Mouse (Mus musculus): Measurements from ENCODE around the gene Gja5. TPM values are rescaled to one million over a fixed set of nuclear protein-coding genes. Genes with fewer than 3 reads are reported as not detected.

The Gja5 gene
- 34.7 and 65.9 TPM in 2 replicates for polyA plus RNA-seq (2014; fragmentation: Nextera tagmentation; extraction: Ambion mirVana)

DNA sequence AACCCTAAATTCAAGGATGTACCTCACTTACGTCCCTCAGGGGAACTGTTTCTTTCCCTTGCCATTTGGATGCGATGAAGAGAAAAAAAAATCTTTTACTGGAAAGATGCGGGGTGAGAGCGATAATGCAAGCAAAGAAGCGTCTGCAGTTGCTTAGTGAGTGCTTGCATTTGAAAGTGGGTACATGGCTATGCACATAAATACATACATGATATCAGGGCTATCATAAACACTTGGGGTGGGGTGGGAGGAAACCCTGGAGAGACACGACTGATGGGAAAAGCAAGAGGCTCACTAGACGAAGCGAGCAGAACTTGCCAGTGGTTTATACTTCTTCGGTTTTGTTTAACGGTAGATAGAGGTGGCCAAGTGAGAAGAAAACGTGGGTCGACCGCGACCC lies at the start of gene Gja5:
Gja5 (plus strand) TSS at position 301 of the 400 bp plus-strand sequence.
- Histone ChIP-seq H3K27me3 (ENCODE audit: control insufficient read depth, insufficient read depth, low read length) (peaks cover 9% of the 10 kb centered on the region), H3K36me3 (ENCODE audit: control insufficient read depth, insufficient read depth, low read length) (no peaks in the 10 kb centered on the region), H3K4me2 (peak within 1 kb of the TSS; percentile 80), H3K4me1 (ENCODE audit: control insufficient read depth, insufficient read depth, low read length) (peaks cover 3% of the 10 kb centered on the region; the same call in 1 of the 2 replicates), H3K9me3 (replicated peaks; ENCODE audit: control insufficient read depth, low read length) (no peaks in the 10 kb centered on the region), H3K4me3 (ENCODE audit: low read depth, low read length) (peak within 1 kb of the TSS; percentile 81), H3K9ac (ENCODE audit: low read depth, low read length) (peak within 1 kb of the TSS; percentile 83), H3K27ac (ENCODE audit: low read depth, low read length) (no peak within 1 kb of the TSS)
- 0 out of 2 replicates have a peak, but pooled peaks have one; percentile 15 for ATAC-seq (replicated peaks; ENCODE audit: insufficient number of reproducible peaks, low FRiP score, low TSS enrichment)
- WGBS (ENCODE audit: insufficient replicate concordance), result 17% methylated on average over 14 of the region's 14 CpGs

DNA sequence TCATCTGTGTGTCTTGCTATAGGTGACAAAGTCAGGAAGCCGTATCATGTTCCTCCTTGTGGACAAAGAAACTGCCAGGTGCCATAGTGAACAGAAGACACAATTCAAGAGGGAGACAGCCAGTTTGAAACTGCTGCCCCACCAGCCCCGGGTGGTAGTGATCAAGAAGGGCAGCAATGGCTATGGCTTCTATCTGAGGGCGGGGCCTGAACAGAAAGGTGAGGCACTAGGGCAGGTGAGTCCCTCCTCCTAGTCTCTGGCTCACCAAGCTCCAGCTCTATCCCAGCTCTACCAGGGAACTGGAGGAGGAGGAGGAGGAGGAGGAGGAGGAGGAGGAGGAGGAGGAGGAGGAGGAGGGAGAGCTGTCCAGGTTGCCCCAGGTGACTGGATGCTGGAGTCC lies 48.7 kb upstream of the Gja5 start:
- no peak for ATAC-seq (replicated peaks; ENCODE audit: insufficient number of reproducible peaks, low FRiP score, low TSS enrichment)
- H3K4me2 ChIP-seq, result no peak overlapping the region
- no peaks in the 10 kb centered on the region for H3K27me3 ChIP-seq (ENCODE audit: control insufficient read depth, insufficient read depth, low read length)
- H3K4me1 ChIP-seq (ENCODE audit: control insufficient read depth, insufficient read depth, low read length), result no peaks in the 10 kb centered on the region
- no peak overlapping the region for H3K4me3 ChIP-seq (ENCODE audit: low read depth, low read length)
- H3K9ac ChIP-seq (ENCODE audit: low read depth, low read length), result no peak overlapping the region
- H3K36me3 ChIP-seq (ENCODE audit: control insufficient read depth, insufficient read depth, low read length), result no peaks in the 10 kb centered on the region
- WGBS (ENCODE audit: insufficient replicate concordance), result 83% methylated on average over 3 of the region's 3 CpGs
- H3K27ac ChIP-seq (ENCODE audit: low read depth, low read length), result no peak overlapping the region
- H3K9me3 ChIP-seq (replicated peaks; ENCODE audit: control insufficient read depth, low read length), result no peaks in the 10 kb centered on the region

- Histone ChIP-seq H3K4me1 (ENCODE audit: control insufficient read depth, insufficient read depth, low read length) (no peaks in the 10 kb centered on the region), H3K36me3 (ENCODE audit: control insufficient read depth, insufficient read depth, low read length) (no peaks in the 10 kb centered on the region), H3K9ac (ENCODE audit: low read depth, low read length) (no peak overlapping the region), H3K27ac (ENCODE audit: low read depth, low read length) (no peak overlapping the region), H3K27me3 (ENCODE audit: control insufficient read depth, insufficient read depth, low read length) (no peaks in the 10 kb centered on the region), H3K4me3 (ENCODE audit: low read depth, low read length) (no peak overlapping the region), H3K9me3 (replicated peaks; ENCODE audit: control insufficient read depth, low read length) (no peaks in the 10 kb centered on the region), H3K4me2 (no peak overlapping the region)
- WGBS (ENCODE audit: insufficient replicate concordance), result 82% methylated on average over 5 of the region's 5 CpGs
- ATAC-seq (replicated peaks; ENCODE audit: insufficient number of reproducible peaks, low FRiP score, low TSS enrichment), result no peak
Observed at GRCm38 (mm10) chr3:96860498-96860897, 44.0 kb upstream of the Gja5 start.

GRCm38 (mm10) chr3:96867863-96868262 lies 36.6 kb upstream of the Gja5 start:
- H3K36me3 ChIP-seq (ENCODE audit: control insufficient read depth, insufficient read depth, low read length), result peaks cover 14% of the 10 kb centered on the region

DNA sequence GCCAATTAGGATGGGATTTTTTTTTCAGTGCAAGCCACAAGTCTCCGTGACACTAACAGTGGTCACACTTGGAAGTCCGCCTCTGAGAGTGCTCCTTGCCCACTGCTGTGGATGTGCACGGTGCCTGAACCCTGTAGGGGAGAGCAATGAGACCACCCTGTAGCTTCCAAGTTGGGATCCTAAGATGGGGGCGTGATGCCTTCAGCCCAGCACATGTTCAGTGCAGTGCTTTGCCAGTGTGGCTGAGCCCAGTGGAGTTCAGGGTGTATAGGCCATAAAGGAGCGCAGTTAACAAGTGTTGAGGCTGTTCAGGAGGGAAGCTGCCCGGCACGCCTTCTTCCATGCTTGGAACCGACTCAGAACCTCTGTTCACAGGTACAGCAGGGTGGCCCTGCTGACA lies 35.9 kb upstream of the Gja5 start:
- Histone ChIP-seq H3K4me2 (no peak overlapping the region), H3K27ac (ENCODE audit: low read depth, low read length) (no peak overlapping the region), H3K9ac (ENCODE audit: low read depth, low read length) (no peak overlapping the region), H3K4me3 (ENCODE audit: low read depth, low read length) (no peak overlapping the region), H3K27me3 (ENCODE audit: control insufficient read depth, insufficient read depth, low read length) (no peaks in the 10 kb centered on the region), H3K4me1 (ENCODE audit: control insufficient read depth, insufficient read depth, low read length) (no peaks in the 10 kb centered on the region), H3K36me3 (ENCODE audit: control insufficient read depth, insufficient read depth, low read length) (peaks cover 18% of the 10 kb centered on the region), H3K9me3 (replicated peaks; ENCODE audit: control insufficient read depth, low read length) (no peaks in the 10 kb centered on the region)
- WGBS (ENCODE audit: insufficient replicate concordance), result 94% methylated on average over 8 of the region's 8 CpGs
- no peak for ATAC-seq (replicated peaks; ENCODE audit: insufficient number of reproducible peaks, low FRiP score, low TSS enrichment)

More at GRCm38 (mm10) chr3:96867863-96868262, 36.6 kb upstream of the Gja5 start:
- ATAC-seq (replicated peaks; ENCODE audit: insufficient number of reproducible peaks, low FRiP score, low TSS enrichment), result no peak
- H3K4me1 ChIP-seq (ENCODE audit: control insufficient read depth, insufficient read depth, low read length), result no peaks in the 10 kb centered on the region
- H3K4me2 ChIP-seq, result no peak overlapping the region
- H3K9me3 ChIP-seq (replicated peaks; ENCODE audit: control insufficient read depth, low read length), result no peaks in the 10 kb centered on the region
- H3K9ac ChIP-seq (ENCODE audit: low read depth, low read length), result no peak overlapping the region
- H3K4me3 ChIP-seq (ENCODE audit: low read depth, low read length), result no peak overlapping the region
- H3K27ac ChIP-seq (ENCODE audit: low read depth, low read length), result no peak overlapping the region
- no peaks in the 10 kb centered on the region for H3K27me3 ChIP-seq (ENCODE audit: control insufficient read depth, insufficient read depth, low read length)
- 85% methylated on average over 3 of the region's 3 CpGs for whole genome bisulfite sequencing (ENCODE audit: insufficient replicate concordance)

DNA sequence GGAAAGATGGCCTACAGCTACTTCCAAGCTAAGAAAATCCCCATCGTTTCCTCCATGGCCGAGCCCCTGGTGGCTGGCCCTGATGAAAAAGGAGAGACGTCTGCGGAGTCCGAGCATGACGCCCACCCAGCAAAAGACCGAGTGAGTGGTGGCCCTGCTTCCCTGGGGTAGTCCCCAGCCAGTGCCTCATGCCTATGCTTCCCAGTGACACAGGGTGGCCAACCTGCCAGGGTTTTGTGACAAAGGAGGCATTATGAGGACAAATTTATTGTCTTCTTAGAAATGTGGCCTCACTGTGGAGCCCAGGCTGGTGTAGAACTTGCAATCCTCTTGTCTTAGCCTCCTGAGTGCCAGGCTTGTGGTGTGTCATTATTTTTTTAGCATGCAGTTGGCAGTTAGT lies 35.4 kb upstream of the Gja5 start:
- H3K9me3 ChIP-seq (replicated peaks; ENCODE audit: control insufficient read depth, low read length), result no peaks in the 10 kb centered on the region
- no peak overlapping the region for H3K27ac ChIP-seq (ENCODE audit: low read depth, low read length)
- no peaks in the 10 kb centered on the region for H3K4me1 ChIP-seq (ENCODE audit: control insufficient read depth, insufficient read depth, low read length)
- no peak for ATAC-seq (replicated peaks; ENCODE audit: insufficient number of reproducible peaks, low FRiP score, low TSS enrichment)
- H3K36me3 ChIP-seq (ENCODE audit: control insufficient read depth, insufficient read depth, low read length), result peaks cover 18% of the 10 kb centered on the region
- H3K9ac ChIP-seq (ENCODE audit: low read depth, low read length), result no peak overlapping the region
- no peak overlapping the region for H3K4me2 ChIP-seq
- no peak overlapping the region for H3K4me3 ChIP-seq (ENCODE audit: low read depth, low read length)
- H3K27me3 ChIP-seq (ENCODE audit: control insufficient read depth, insufficient read depth, low read length), result no peaks in the 10 kb centered on the region
- 90% methylated on average over 7 of the region's 7 CpGs for WGBS (ENCODE audit: insufficient replicate concordance)

GRCm38 (mm10) chr3:96870270-96870669 lies 34.2 kb upstream of the Gja5 start:
- no peak for ATAC-seq (replicated peaks; ENCODE audit: insufficient number of reproducible peaks, low FRiP score, low TSS enrichment)
- Histone ChIP-seq H3K4me1 (ENCODE audit: control insufficient read depth, insufficient read depth, low read length) (no peaks in the 10 kb centered on the region), H3K4me2 (no peak overlapping the region), H3K27me3 (ENCODE audit: control insufficient read depth, insufficient read depth, low read length) (no peaks in the 10 kb centered on the region), H3K9ac (ENCODE audit: low read depth, low read length) (no peak overlapping the region), H3K4me3 (ENCODE audit: low read depth, low read length) (no peak overlapping the region), H3K27ac (ENCODE audit: low read depth, low read length) (no peak overlapping the region), H3K36me3 (ENCODE audit: control insufficient read depth, insufficient read depth, low read length) (peaks cover 18% of the 10 kb centered on the region), H3K9me3 (replicated peaks; ENCODE audit: control insufficient read depth, low read length) (no peaks in the 10 kb centered on the region)
- 92% methylated on average over 2 of the region's 2 CpGs for WGBS (ENCODE audit: insufficient replicate concordance)

DNA sequence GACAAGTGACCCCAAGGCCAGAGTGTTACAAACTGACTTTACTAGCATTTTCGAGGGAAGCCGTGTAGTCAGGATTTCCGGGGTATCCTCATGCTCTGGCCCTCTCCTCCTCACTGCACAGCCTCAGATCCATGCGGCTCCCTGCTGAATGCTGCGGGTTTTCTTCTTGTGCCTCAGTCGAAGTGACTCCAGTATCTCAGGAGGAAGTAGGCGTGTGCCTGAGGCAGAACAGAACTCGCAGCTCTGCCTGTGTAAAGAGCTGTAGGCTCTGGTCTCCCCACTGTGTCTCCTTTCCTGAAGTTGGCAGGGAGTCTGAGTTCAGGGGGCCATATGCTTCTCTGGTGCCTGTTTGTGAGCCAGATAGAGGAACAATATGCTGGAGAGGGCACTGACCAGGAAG lies 33.4 kb upstream of the Gja5 start:
- H3K27me3 ChIP-seq (ENCODE audit: control insufficient read depth, insufficient read depth, low read length), result no peaks in the 10 kb centered on the region
- no peaks in the 10 kb centered on the region for H3K9me3 ChIP-seq (replicated peaks; ENCODE audit: control insufficient read depth, low read length)
- 73% methylated on average over 8 of the region's 8 CpGs for WGBS (ENCODE audit: insufficient replicate concordance)
- H3K36me3 ChIP-seq (ENCODE audit: control insufficient read depth, insufficient read depth, low read length), result peaks cover 18% of the 10 kb centered on the region
- no peak overlapping the region for H3K27ac ChIP-seq (ENCODE audit: low read depth, low read length)
- ATAC-seq (replicated peaks; ENCODE audit: insufficient number of reproducible peaks, low FRiP score, low TSS enrichment), result no peak
- no peak overlapping the region for H3K4me2 ChIP-seq
- no peak overlapping the region for H3K4me3 ChIP-seq (ENCODE audit: low read depth, low read length)
- no peak overlapping the region for H3K9ac ChIP-seq (ENCODE audit: low read depth, low read length)
- H3K4me1 ChIP-seq (ENCODE audit: control insufficient read depth, insufficient read depth, low read length), result no peaks in the 10 kb centered on the region

DNA sequence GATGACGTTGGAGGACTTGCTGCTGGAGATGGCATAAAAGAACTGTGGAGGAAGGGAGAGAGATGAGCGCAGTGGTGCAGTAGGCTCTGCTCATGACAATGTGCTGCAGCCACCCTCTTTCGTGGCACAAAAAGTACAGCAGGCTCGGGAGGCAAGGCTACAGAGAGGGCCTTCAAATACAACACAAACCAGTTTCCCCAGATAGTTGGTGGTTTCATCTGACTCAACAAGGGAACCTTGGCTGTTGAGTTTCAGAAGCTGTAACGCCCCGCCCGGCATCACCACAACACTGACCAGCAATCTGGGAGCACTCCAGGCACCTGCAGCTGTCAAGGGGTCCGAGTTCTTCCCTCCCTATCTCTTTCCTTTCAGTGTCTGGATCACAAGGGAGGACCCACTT lies 32.0 kb upstream of the Gja5 start:
- Histone ChIP-seq H3K9me3 (replicated peaks; ENCODE audit: control insufficient read depth, low read length) (no peaks in the 10 kb centered on the region), H3K9ac (ENCODE audit: low read depth, low read length) (no peak overlapping the region), H3K4me3 (ENCODE audit: low read depth, low read length) (no peak overlapping the region), H3K27me3 (ENCODE audit: control insufficient read depth, insufficient read depth, low read length) (no peaks in the 10 kb centered on the region), H3K4me2 (no peak overlapping the region), H3K4me1 (ENCODE audit: control insufficient read depth, insufficient read depth, low read length) (no peaks in the 10 kb centered on the region), H3K36me3 (ENCODE audit: control insufficient read depth, insufficient read depth, low read length) (peaks cover 18% of the 10 kb centered on the region), H3K27ac (ENCODE audit: low read depth, low read length) (no peak overlapping the region)
- ATAC-seq (replicated peaks; ENCODE audit: insufficient number of reproducible peaks, low FRiP score, low TSS enrichment), result no peak
- WGBS (ENCODE audit: insufficient replicate concordance), result 92% methylated on average over 8 of the region's 8 CpGs
